Mouse (Mus musculus) forebrain, embryonic 16.5 days (tissue): ENCODE data around the gene Tnfsf11. TPM values are rescaled to one million over a fixed set of nuclear protein-coding genes. Genes with fewer than 3 reads are reported as not detected.

ENCODE experiments used
- ATAC-seq: fragments of 200-750 bp; cut with Nextera tagmentation; 2 replicates; pipeline ENCODE4 v1.8.0; 2017; ENCODE audit warnings: mild to moderate bottlenecking, moderate library complexity
- H3K27ac ChIP-seq: fragments of 300-500 bp; sonication (generic); 2 replicates; pipeline ENCODE4 v1.5.1; 2014; ENCODE audit warnings: low read length, control low read depth
- H3K27me3 ChIP-seq: fragments of 300-500 bp; sonication (generic); replicated peaks from 2 replicates; pipeline ENCODE4 v1.6.1; 2014; ENCODE audit warnings: low read length; ENCODE audit not compliant: control insufficient read depth, insufficient read depth
- H3K36me3 ChIP-seq: fragments of 300-500 bp; sonication (generic); 2 replicates; pipeline ENCODE4 v1.6.1; 2014; ENCODE audit not compliant: control insufficient read depth, insufficient read depth
- H3K4me1 ChIP-seq: fragments of 300-500 bp; sonication (generic); replicated peaks from 2 replicates; pipeline ENCODE4 v1.6.1; 2014; ENCODE audit warnings: low read length; ENCODE audit not compliant: control insufficient read depth, insufficient read depth
- H3K4me2 ChIP-seq: fragments of 300-500 bp; sonication (generic); 2 replicates; pipeline ENCODE4 v1.6.1; 2014; ENCODE audit warnings: mild to moderate bottlenecking, low read length, control low read depth
- H3K4me3 ChIP-seq: fragments of 300-500 bp; sonication (generic); replicated peaks from 2 replicates; pipeline ENCODE4 v1.5.1; 2014; ENCODE audit warnings: mild to moderate bottlenecking, low read length, control low read depth
- H3K9ac ChIP-seq: fragments of 300-500 bp; sonication (generic); replicated peaks from 2 replicates; pipeline ENCODE4 v1.6.1; 2014; ENCODE audit warnings: low read depth, low read length, control low read depth
- H3K9me3 ChIP-seq: fragments of 300-500 bp; sonication (generic); 2 replicates; pipeline ENCODE4 v1.6.1; 2016; ENCODE audit warnings: low read length; ENCODE audit not compliant: control insufficient read depth
- WGBS: fragments of 180-500 bp; shearing (Covaris S2); extraction: QIAGEN DNeasy Blood & Tissue Kit; methylation state at CpG from one replicate; pipeline ENCODE4 v1.1.7; 2014; 5-methylcytosine and 5-hydroxymethylcytosine counted together
- polyA plus RNA-seq: library from polyadenylated mRNA; unstranded; fragments of >200 nt; fragmentation: Nextera tagmentation; extraction: Ambion mirVana; gene quantifications from 2 replicates; pipeline ENCODE4 v1.2.1, GENCODE M21; 2015

Tnfsf11 gene
- 0.15 and 0.17 TPM in 2 replicates for polyA plus RNA-seq

DNA sequence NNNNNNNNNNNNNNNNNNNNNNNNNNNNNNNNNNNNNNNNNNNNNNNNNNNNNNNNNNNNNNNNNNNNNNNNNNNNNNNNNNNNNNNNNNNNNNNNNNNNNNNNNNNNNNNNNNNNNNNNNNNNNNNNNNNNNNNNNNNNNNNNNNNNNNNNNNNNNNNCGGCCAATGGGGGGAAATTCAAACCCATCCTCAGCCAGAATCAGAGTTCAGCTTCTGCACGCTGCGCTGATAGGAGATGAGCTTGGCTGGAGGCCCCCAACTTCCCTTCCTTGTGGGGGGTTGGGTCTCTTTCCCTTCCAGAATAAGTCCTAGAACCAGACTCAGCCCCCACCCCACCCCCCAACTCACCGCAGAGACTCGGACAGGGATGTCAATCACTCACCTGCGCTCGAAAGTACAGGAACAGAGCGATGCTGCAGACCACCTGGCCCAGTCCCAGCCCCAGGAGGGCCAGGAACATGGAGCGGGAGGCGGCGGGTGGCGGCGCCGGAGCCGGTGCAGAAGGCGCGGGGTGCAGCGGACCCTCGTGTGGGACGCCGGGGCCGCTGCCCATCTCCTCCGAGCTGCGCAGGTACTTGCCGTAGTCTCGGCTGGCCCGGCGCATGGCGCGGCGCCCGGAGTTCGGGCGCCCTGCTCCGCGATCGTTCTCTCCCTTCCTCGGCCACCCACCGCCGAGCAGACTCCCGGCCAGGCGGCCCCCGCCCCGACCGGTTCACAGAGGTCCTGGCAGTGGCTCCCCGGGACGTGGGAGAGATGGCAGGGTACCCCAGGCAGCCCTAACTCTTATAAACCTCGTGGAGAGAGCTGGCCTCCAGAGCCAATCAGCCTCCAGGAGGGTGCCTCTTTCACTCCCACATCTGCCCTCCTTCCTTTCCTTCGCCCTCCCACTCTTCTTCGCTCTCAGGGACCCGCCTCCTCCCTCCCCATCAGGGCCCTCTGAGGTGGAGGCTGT, at the start of gene Tnfsf11:
TSS of gene Tnfsf11 (minus strand) at position 758 of the 952 bp plus-strand sequence.
- H3K27ac ChIP-seq: no peak within 1 kb of the TSS
- no peaks in the 10 kb centered on the region for H3K36me3 ChIP-seq
- H3K4me2 ChIP-seq: peak within 1 kb of the TSS; percentile 95
- WGBS: under 1% methylated on average over 51 of the region's 51 CpGs
- H3K4me3 ChIP-seq: peak within 1 kb of the TSS; percentile 50
- H3K9me3 ChIP-seq: no peaks in the 10 kb centered on the region
- ATAC-seq: peak; percentile 52; the same call in 1 of the 2 replicates
- H3K27me3 ChIP-seq: peaks cover 19% of the 10 kb centered on the region
- peak within 1 kb of the TSS; percentile 58 for H3K9ac ChIP-seq
- H3K4me1 ChIP-seq: peaks cover 8% of the 10 kb centered on the region

DNA sequence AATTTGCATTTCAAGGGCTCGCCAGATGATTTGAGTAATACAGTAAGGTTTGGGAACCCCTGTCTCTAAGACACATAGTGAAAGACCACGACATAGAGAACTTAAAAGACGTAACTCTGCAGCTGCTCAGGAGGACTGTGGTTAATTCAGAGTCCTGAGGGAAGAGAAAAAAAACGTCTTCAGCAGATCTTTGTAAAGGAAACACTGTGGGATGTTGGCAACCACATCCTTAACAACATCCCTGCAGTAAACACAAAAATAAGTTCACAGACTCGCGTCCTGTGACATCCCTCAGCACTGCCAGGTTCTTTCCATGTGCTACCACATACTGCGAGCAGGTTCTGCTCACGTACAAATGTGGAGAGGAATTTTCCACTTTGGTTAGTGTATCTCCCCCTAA, 48.9 kb upstream of the Tnfsf11 start:
- Histone ChIP-seq H3K4me1 (no peaks in the 10 kb centered on the region), H3K4me2 (no peak overlapping the region), H3K9ac (no peak overlapping the region), H3K4me3 (no peak overlapping the region), H3K36me3 (no peaks in the 10 kb centered on the region), H3K9me3 (no peaks in the 10 kb centered on the region), H3K27me3 (no peaks in the 10 kb centered on the region), H3K27ac (no peak overlapping the region)
- ATAC-seq: no peak
- 64% methylated on average over 8 of the region's 8 CpGs for WGBS

DNA sequence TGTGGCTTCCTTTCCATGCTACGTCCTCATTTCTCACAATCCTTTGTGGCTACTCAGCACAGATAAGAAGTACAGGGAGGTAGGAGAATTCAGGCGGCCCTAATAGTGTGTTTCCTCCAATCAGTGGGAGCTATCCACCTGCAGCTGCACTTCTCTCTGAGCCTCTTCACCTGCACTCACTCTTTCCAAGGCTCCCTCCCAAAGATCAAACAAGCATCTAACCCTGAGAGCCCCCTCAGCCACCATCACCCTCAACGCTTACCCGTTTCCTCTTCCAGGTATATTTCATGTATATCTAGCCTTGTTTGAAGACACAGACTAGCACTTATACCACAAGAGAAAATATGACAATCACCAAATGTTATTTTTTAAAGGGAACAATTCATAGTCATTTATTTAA, 47.5 kb upstream of the Tnfsf11 start:
- WGBS: 83% methylated on average over 4 of the region's 4 CpGs
- H3K36me3 ChIP-seq: no peaks in the 10 kb centered on the region
- no peak for ATAC-seq

DNA sequence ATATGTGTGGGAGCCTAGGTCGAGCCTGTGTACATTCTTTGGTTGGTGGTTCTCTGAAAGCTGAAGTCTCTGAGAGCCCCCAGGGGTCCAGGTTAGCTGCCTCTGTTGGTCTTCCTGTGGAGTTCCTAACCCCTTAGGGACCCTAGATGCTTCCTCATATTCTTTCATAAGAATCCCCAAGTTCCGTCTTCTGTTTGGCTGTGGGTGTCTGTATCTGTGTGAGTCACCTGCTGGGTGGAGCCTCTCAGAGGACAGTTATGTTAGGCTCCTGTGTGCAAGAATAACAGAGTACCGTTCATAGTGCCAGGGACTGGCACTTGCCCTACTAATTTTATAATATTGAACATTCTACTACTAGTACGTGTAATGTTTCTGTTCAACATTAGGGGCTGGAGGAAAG, 45.0 kb upstream of the Tnfsf11 start:
- no peaks in the 10 kb centered on the region for H3K9me3 ChIP-seq
- no peaks in the 10 kb centered on the region for H3K36me3 ChIP-seq
- H3K27ac ChIP-seq: no peak overlapping the region
- ATAC-seq: no peak
- no peak overlapping the region for H3K4me2 ChIP-seq
- H3K9ac ChIP-seq: no peak overlapping the region
- 86% methylated on average over 4 of the region's 4 CpGs for WGBS
- no peaks in the 10 kb centered on the region for H3K4me1 ChIP-seq
- no peak overlapping the region for H3K4me3 ChIP-seq
- no peaks in the 10 kb centered on the region for H3K27me3 ChIP-seq

More for the DNA sequence above, 47.5 kb upstream of the Tnfsf11 start:
- Histone ChIP-seq H3K9ac (no peak overlapping the region), H3K27ac (no peak overlapping the region), H3K4me3 (no peak overlapping the region), H3K27me3 (no peaks in the 10 kb centered on the region), H3K4me2 (no peak overlapping the region), H3K9me3 (no peaks in the 10 kb centered on the region), H3K4me1 (no peaks in the 10 kb centered on the region)

DNA sequence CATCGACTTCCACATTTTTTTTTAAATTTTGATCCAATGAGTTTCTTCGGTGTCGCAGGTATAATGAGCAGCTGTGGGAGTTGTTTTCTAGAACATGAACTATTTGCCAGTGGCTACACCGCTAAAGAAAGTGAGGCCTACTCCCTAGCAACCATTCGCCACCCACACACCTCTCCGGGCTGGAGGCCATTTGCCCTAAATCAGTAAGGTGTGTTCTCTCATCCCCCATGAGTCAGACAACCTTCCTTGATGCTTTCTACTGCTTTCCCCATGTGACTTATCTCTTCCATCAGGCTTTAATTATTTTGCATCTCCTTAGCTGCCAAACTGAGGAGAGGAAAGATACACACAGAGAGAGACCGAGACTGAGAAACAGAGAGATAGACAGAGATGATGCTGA, 43.7 kb upstream of the Tnfsf11 start:
- WGBS: 94% methylated on average over 7 of the region's 7 CpGs
- no peak for ATAC-seq

DNA sequence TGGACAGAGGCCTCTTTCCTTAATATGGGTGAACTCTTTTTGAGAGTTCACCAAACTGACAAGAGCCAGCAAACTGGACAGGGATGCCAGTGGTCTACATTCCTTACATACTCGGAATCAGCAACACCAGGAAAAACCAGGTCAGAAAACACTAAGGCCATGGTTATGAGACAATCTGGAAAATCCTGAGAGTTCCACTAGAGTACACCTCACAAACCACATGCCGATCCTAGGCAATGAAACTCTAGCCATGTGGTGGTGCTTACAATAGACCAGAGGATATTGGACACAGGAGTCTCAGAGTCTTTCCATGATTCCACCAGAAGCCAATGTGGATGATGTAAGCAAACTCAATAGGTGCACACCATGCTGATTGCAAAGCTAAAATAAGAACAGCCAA, 39.9 kb upstream of the Tnfsf11 start:
- no peak overlapping the region for H3K27ac ChIP-seq
- no peaks in the 10 kb centered on the region for H3K27me3 ChIP-seq
- no peaks in the 10 kb centered on the region for H3K9me3 ChIP-seq
- 90% methylated on average over 2 of the region's 2 CpGs for whole genome bisulfite sequencing
- no peak for ATAC-seq
- H3K4me3 ChIP-seq: no peak overlapping the region
- H3K4me1 ChIP-seq: no peaks in the 10 kb centered on the region
- H3K36me3 ChIP-seq: no peaks in the 10 kb centered on the region
- H3K4me2 ChIP-seq: no peak overlapping the region
- H3K9ac ChIP-seq: no peak overlapping the region

More for the DNA sequence above, 43.7 kb upstream of the Tnfsf11 start:
- Histone ChIP-seq H3K4me2 (no peak overlapping the region), H3K4me3 (no peak overlapping the region), H3K9ac (no peak overlapping the region), H3K27me3 (no peaks in the 10 kb centered on the region), H3K9me3 (no peaks in the 10 kb centered on the region), H3K4me1 (no peaks in the 10 kb centered on the region), H3K36me3 (no peaks in the 10 kb centered on the region), H3K27ac (no peak overlapping the region)

DNA sequence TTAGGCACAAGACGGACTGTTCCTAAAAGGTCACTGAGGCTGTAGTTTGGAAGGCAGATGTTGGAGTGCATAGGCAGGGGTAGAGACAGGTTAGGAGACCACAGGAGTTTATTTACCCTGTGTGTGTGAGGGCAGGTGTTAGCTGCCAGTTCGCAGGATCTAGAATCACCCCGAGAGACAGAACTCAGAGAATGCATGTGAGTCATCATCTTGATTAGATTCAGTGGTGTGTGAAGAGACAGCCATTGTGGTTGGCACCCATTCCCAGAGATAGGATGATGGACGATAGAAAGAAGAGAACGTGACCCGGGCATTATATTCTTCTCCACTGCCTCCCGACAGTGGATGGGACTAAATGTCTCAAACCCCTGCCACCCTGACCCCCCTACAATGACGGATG, 35.2 kb upstream of the Tnfsf11 start:
- H3K27me3 ChIP-seq: no peaks in the 10 kb centered on the region
- H3K4me2 ChIP-seq: no peak overlapping the region
- H3K4me3 ChIP-seq: no peak overlapping the region
- H3K36me3 ChIP-seq: no peaks in the 10 kb centered on the region
- no peaks in the 10 kb centered on the region for H3K9me3 ChIP-seq
- no peaks in the 10 kb centered on the region for H3K4me1 ChIP-seq
- no peak for ATAC-seq
- no peak overlapping the region for H3K27ac ChIP-seq
- no peak overlapping the region for H3K9ac ChIP-seq
- 79% methylated on average over 8 of the region's 8 CpGs for whole genome bisulfite sequencing

DNA sequence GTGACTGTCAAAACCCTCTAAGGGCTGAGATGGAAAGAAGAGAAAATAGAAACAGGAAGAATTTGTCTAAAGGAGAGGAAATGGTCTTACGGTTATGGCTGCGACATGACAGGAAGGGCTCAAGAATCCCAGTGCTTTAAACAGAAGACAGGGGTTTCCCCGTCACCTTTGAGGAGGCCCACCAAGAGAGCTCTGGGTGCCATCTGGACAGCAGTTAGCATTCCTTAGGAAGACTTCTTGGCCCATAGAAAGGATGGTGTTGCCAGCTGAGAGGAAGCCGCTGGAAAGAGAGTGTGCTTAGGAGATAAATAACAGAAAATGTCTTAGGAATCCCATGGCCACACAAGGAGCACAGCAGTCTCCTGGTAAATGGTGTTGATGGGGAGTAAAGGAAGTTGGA, 34.3 kb upstream of the Tnfsf11 start:
- 91% methylated on average over 4 of the region's 4 CpGs for WGBS

DNA sequence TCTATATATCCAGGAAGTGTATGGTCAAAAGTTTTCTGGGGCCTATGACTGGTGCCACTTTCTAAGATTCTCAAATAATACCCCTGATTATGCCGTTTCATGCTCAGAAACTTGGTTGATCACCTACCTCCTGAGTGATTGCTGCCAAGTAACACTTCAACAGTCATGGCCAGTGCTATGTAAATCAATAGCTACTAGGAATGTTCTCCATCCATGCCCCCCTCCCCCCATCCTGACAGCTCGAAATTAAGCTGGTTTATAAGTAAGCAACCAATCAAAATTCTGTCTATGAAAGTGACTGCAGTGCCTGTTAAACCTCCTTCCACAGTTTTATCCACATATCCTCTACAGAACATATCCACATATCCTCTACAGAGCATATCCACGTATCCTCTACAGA, 25.5 kb upstream of the Tnfsf11 start:
- no peak overlapping the region for H3K4me2 ChIP-seq
- H3K4me3 ChIP-seq: no peak overlapping the region
- no peaks in the 10 kb centered on the region for H3K4me1 ChIP-seq
- 86% methylated on average over 3 of the region's 3 CpGs for WGBS
- no peak for ATAC-seq
- H3K36me3 ChIP-seq: no peaks in the 10 kb centered on the region
- H3K27ac ChIP-seq: no peak overlapping the region
- H3K27me3 ChIP-seq: no peaks in the 10 kb centered on the region
- no peak overlapping the region for H3K9ac ChIP-seq
- H3K9me3 ChIP-seq: no peaks in the 10 kb centered on the region

More for the DNA sequence above, 34.3 kb upstream of the Tnfsf11 start:
- ATAC-seq: no peak
- Histone ChIP-seq H3K27ac (no peak overlapping the region), H3K4me3 (no peak overlapping the region), H3K36me3 (no peaks in the 10 kb centered on the region), H3K4me1 (no peaks in the 10 kb centered on the region), H3K9ac (no peak overlapping the region), H3K4me2 (no peak overlapping the region), H3K27me3 (no peaks in the 10 kb centered on the region), H3K9me3 (no peaks in the 10 kb centered on the region)
